Comparison of ENCODE assay signal across 7 mouse cellular contexts in genomic region chr13:29627438-29628124, GRCm38 (mm10).
DNase-seq lines count a peak whose midpoint lies in the region; ATAC-seq lines count a peak whose summit lies in the region.

No protein-coding gene starts in this region.

- DNase-seq in MN1 (ENCODE audit: low spot score) (peak; percentile 91), adipocyte (ENCODE audit: low spot score) (peak; percentile 68)
- DNase-seq in heart, adult 18-20 months = peak; percentile 74 to 78
- DNase-seq in kidney, postnatal 10 days = peak; percentile 84
- DNase-seq in layer of hippocampus, adult 8-10 months (ENCODE audit: low spot score in 2 of 2) = no peak
- DNase-seq in left cerebral cortex, adult 8-10 months (ENCODE audit: low spot score in 2 of 2) = no peak

- no peak for ATAC-seq in megakaryocyte-erythroid progenitor cell, adult 5-6 weeks (replicated peaks; ENCODE audit: low FRiP score, low TSS enrichment, poor library complexity, severe bottlenecking)

Comparison
In these comparisons a context has a peak if more than half of its experiments do, and no peak if none do; other contexts are left out.
1. DNase-seq: peak in MN1 (single experiment), adipocyte (single experiment), heart, adult 18-20 months (2 of 2) and kidney, postnatal 10 days (single experiment); none in layer of hippocampus, adult 8-10 months (0 of 2) and left cerebral cortex, adult 8-10 months (0 of 2).